ENCODE assay signal across 8 mouse cellular contexts in the genomic region with DNA sequence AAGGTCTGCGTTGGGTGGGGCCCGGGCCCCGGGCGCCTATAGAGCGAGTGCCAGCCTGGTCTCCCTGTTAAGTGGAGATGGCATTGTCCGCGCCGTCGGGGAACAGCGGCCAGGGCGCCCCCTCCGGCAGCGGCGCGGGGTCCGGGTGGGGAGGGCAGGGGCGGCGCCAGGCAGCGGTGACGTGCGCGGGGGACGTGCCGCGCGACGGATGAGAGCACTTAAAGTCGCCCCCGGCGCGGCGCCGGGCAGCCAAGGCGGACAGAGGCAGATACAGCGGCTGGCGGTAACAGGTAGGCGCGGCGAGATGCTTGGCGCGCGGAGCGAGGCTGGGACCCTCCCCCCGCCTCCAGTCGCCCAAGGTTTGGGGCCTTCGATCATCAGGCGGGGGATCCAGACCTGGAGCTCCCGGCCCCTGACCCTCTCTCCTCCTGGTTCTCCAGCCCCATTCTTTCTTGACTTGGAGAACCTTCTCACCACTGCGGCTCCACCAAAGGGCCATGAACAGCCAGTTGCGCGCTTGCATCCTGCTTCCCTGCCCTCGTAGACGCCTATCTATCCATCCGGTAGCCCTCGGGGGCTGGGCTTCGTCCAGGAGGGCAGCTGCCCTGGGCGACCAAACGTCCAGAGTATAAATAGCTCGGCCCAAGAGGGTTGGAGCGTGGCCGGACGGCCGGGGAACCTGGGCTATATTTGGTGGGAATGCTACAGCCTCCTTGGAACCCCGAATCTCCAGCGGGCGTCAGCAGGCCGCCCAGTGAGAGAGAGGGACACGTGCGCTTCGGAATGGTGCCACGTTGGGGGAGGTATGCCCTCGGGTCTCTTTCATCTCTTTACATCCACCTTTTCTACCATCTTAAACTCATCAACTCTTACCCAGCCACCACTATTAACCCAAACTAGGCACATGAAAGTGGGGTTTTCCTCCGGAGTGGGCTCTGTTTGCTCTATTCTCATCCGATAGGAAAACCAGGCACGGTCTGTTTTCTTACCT. TPM values are rescaled to one million over a fixed set of nuclear protein-coding genes. Genes with fewer than 3 reads are reported as not detected.
DNase-seq lines count a peak whose midpoint lies in the region; ATAC-seq and TF ChIP-seq lines count a peak whose summit lies in the region.

No protein-coding gene starts in this region.

- intact Hi-C loops in heart, adult 2 months (cut with DNase I), result no loop called here

- peak overlapping the region; percentile 55 for H3K4me3 ChIP-seq in heart, adult 2 months

- DNase-seq in heart, adult 2 months, result peak; percentile 63 to 72
- DNase-seq in heart, adult 9 months (ENCODE audit: low spot score in 2 of 2), result no peak
- DNase-seq in c-Kit-positive CD71-positive TER-119-positive erythroid progenitor cells, embryonic 14.5 days (ENCODE audit: low spot score), result peak; percentile 35
- peak; percentile 36 to 61 for DNase-seq in gastrocnemius, postnatal 4 days (ENCODE audit: low spot score in 2 of 2)
- peak; percentile 64 for DNase-seq in kidney, postnatal 14 days
- DNase-seq in splenic B cell, adult 2 months (ENCODE audit: low read depth, low spot score), result peak; percentile 53
- DNase-seq in left cerebral cortex, adult 18-20 months (ENCODE audit: low spot score in 2 of 2), result no peak

- H3K79me2 ChIP-seq in heart, adult 2 months (replicated peaks; ENCODE audit: control insufficient read depth, insufficient read depth, low read length), result no peaks in the 10 kb centered on the region

- H3K27me3 ChIP-seq in heart, adult 2 months (ENCODE audit: control insufficient read depth, insufficient read depth, low read length), result no peaks in the 10 kb centered on the region
- no peaks in the 10 kb centered on the region for H3K27me3 ChIP-seq in splenic B cell, adult 2 months (ENCODE audit: control insufficient read depth, insufficient read depth, low read length, poor library complexity, severe bottlenecking)

- peak; percentile 40 for TF ChIP-seq CTCF in heart, adult 2 months (IDR thresholded peaks at IDR 0.05)

- peaks cover 7% of the 10 kb centered on the region for H3K4me1 ChIP-seq in heart, adult 2 months (ENCODE audit: control insufficient read depth, insufficient read depth, low read length)

- peak; percentile 18 for ATAC-seq in megakaryocyte progenitor cell, adult 5-6 weeks (replicated peaks; ENCODE audit: poor library complexity)

- H3K36me3 ChIP-seq in heart, adult 2 months (ENCODE audit: control insufficient read depth, insufficient read depth, low read length), result no peaks in the 10 kb centered on the region
- no peaks in the 10 kb centered on the region for H3K36me3 ChIP-seq in splenic B cell, adult 2 months (ENCODE audit: control insufficient read depth, insufficient read depth, low read length, poor library complexity, severe bottlenecking)

- no peak for TF ChIP-seq EP300 in heart, adult 2 months (IDR thresholded peaks at IDR 0.05; ENCODE audit: insufficient read depth, low read depth, low read length)

- H3K27ac ChIP-seq in heart, adult 2 months, result peak overlapping the region; percentile 17

- no peak for TF ChIP-seq POLR2A in heart, adult 2 months (IDR thresholded peaks at IDR 0.05; ENCODE audit: insufficient read depth, low read depth, low read length)

- H3K9ac ChIP-seq in heart, adult 2 months (ENCODE audit: low read depth, low read length), result peak overlapping the region; percentile 65

- 6% methylated on average over 70 of the region's 75 CpGs for WGBS in heart, adult 2 months

RNA-seq across cellular contexts. Expression of a gene that starts 0.9 kb away (rescaled TPM):
- 1 to 10 TPM; 1.2 to 1.3 TPM for total RNA-seq in heart, adult 2 months (2021)
- 4.0 and 4.2 TPM in 2 replicates for polyA plus RNA-seq in heart, adult 2 months (2012; rRNA removed)
- 100 to 1,000 TPM; 151 to 160 TPM for total RNA-seq in gastrocnemius, postnatal 4 days (2021)
- total RNA-seq in megakaryocyte progenitor cell, adult 5-6 weeks (2015), result 4.4 and 5.3 TPM in 2 replicates
- 6.0 and 7.5 TPM in 2 replicates for total RNA-seq in megakaryocyte progenitor cell, adult 5-6 weeks (2017)
- 1 to 10 TPM; 3.9 to 4.0 TPM for total RNA-seq in left cerebral cortex, adult 18-20 months (2021)

RNA-seq across cellular contexts. Expression of a gene that starts 16.5 kb away (rescaled TPM):
- total RNA-seq in heart, adult 2 months (2021), result 1 to 10 TPM in 1 of 2 experiments, under 1 TPM in 1; 0.86 to 1.1 TPM
- 0.61 and 1.3 TPM in 2 replicates for polyA plus RNA-seq in heart, adult 2 months (2012; rRNA removed)
- 1 to 10 TPM; 6.2 TPM for total RNA-seq in gastrocnemius, postnatal 4 days (2021)
- 4.5 and 6.4 TPM in 2 replicates for total RNA-seq in megakaryocyte progenitor cell, adult 5-6 weeks (2015)
- 6.4 and 8.4 TPM in 2 replicates for total RNA-seq in megakaryocyte progenitor cell, adult 5-6 weeks (2017)
- total RNA-seq in left cerebral cortex, adult 18-20 months (2021), result 1 to 10 TPM; 7.2 to 9.3 TPM

RNA-seq across cellular contexts. Expression of a gene that starts 42.0 kb away (rescaled TPM):
- total RNA-seq in heart, adult 2 months (2021), result 10 to 100 TPM; 48.7 to 55.9 TPM
- 33.9 and 45.6 TPM in 2 replicates for polyA plus RNA-seq in heart, adult 2 months (2012; rRNA removed)
- total RNA-seq in gastrocnemius, postnatal 4 days (2021), result 100 to 1,000 TPM in 1 of 2 experiments, 10 to 100 TPM in 1; 85.4 to 111 TPM
- total RNA-seq in megakaryocyte progenitor cell, adult 5-6 weeks (2015), result 51.3 and 64.2 TPM in 2 replicates
- total RNA-seq in megakaryocyte progenitor cell, adult 5-6 weeks (2017), result 69.8 and 74.2 TPM in 2 replicates
- 100 to 1,000 TPM; 117 to 135 TPM for total RNA-seq in left cerebral cortex, adult 18-20 months (2021)

Comparison
In these comparisons a context has a peak if more than half of its experiments do, and no peak if none do; other contexts are left out.
1. DNase-seq: peak in heart, adult 2 months (2 of 2), c-Kit-positive CD71-positive TER-119-positive erythroid progenitor cells, embryonic 14.5 days (single experiment), gastrocnemius, postnatal 4 days (2 of 2), kidney, postnatal 14 days (single experiment) and splenic B cell, adult 2 months (single experiment); none in heart, adult 9 months (0 of 2) and left cerebral cortex, adult 18-20 months (0 of 2).
2. RNA of a gene that starts 0.9 kb away (total RNA-seq): 151 to 160 TPM in gastrocnemius, postnatal 4 days; 4.4 to 7.5 TPM in megakaryocyte progenitor cell, adult 5-6 weeks, 3.9 to 4.0 TPM in left cerebral cortex, adult 18-20 months and 1.2 to 1.3 TPM in heart, adult 2 months; every median in the first group is over 10 times any median in the second.